Mouse (Mus musculus): ENCODE data around the gene Olfr355.

The Olfr355 gene

DNA sequence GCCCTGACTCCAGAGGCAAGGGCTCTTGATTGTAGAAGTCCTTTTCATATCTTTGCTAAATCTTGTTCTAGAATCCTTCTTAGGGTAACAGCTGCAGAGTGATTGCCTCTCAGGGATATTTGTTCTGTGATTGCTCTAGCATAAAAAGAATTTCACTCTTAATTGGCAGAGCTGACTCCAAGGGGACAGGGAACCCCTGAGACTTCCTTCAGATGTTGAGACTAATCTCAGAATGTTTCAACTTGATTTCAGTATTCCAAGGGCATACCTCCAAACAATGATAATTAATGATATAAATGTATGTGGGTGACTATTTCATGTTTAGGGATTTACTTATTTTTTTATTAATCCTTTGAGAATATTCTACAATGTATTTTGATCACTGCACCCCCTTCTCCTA is at the start of gene Olfr355:
TSS of gene Olfr355 (minus strand) at position 101 of the 400 bp plus-strand sequence.
- in situ Hi-C loops (cut with MboI; ENCODE audit: low sequenced_read_pairs) = no loop called here

- in situ Hi-C loops (cut with MboI; ENCODE audit: low sequenced_read_pairs) = no loop called here
Measured at GRCm38 (mm10) chr2:36936821-36937220, 8.1 kb upstream of the Olfr355 start, which contains the start of gene Olfr356. Gene Olfr356, plus strand, starts transcription at chr2:36937121.

GRCm38 (mm10) chr2:36905380-36905779 is 23.3 kb downstream of the Olfr355 start, which contains the start of gene Olfr354:
Gene Olfr354, plus strand, starts transcription at chr2:36905680.
- in situ Hi-C loops (cut with MboI; ENCODE audit: low sequenced_read_pairs) = no loop called here

DNA sequence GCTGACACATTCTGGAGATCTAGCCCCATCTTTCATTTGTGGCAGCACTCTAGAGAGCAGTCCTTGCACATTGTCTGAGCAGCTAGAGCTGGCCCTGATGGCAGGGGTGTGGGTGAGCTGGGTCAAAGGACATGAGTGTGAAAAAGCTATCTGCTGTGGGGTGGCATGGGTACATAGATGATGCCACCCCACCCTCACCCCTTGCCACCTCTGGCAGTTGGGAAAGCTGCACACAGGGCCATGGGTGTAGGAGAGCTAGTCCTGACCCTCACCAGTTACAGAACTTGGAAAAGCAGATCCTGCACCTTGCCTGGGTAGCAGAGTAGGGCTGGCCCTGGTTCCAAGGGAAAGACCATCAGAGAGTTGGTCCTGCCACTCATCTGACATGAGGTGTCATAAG is 31.6 kb downstream of the Olfr355 start:
- in situ Hi-C loops (cut with MboI; ENCODE audit: low sequenced_read_pairs) = no loop called here

GRCm38 (mm10) chr2:36892836-36893235 is 35.9 kb downstream of the Olfr355 start, which contains the start of gene Olfr353:
Gene Olfr353, minus strand, starts transcription at chr2:36892936.
- in situ Hi-C loops (cut with MboI; ENCODE audit: low sequenced_read_pairs) = no loop called here
